Mouse (Mus musculus): ENCODE results near the gene Bnc2. TPM values are rescaled to one million over a fixed set of nuclear protein-coding genes. Genes with fewer than 3 reads are reported as not detected.

The Bnc2 gene
- polyA plus RNA-seq, 1 experiment from 2014 or later: 5.8 TPM

- no peak for TF ChIP-seq CTCF (IDR thresholded peaks at IDR 0.05; ENCODE audit: low read depth)
- H3K4me3 ChIP-seq (ENCODE audit: low read depth, low read length): no peak overlapping the region
- no peaks in the 10 kb centered on the region for H3K4me1 ChIP-seq (replicated peaks; ENCODE audit: control insufficient read depth, insufficient read depth, low read length)
- no peaks in the 10 kb centered on the region for H3K9me3 ChIP-seq (ENCODE audit: control insufficient read depth)
- H3K4me2 ChIP-seq (replicated peaks; ENCODE audit: low read depth): no peak overlapping the region
- no peaks in the 10 kb centered on the region for H3K36me3 ChIP-seq (ENCODE audit: control insufficient read depth, insufficient read depth)
- no peak overlapping the region for H3K27ac ChIP-seq (ENCODE audit: low read depth, low read length)
- no peak overlapping the region for H3K9ac ChIP-seq (ENCODE audit: low read depth, low read length)
- no peaks in the 10 kb centered on the region for H3K27me3 ChIP-seq (replicated peaks; ENCODE audit: control insufficient read depth, insufficient read depth, low read length)
- WGBS: 75% methylated on average over 2 of the region's 2 CpGs
- ATAC-seq: no peak
Measured at GRCm38 (mm10) chr4:84358204-84358603, 316.9 kb downstream of the Bnc2 start.

- no peaks in the 10 kb centered on the region for H3K4me1 ChIP-seq (replicated peaks; ENCODE audit: control insufficient read depth, insufficient read depth, low read length)
- no peaks in the 10 kb centered on the region for H3K36me3 ChIP-seq (ENCODE audit: control insufficient read depth, insufficient read depth)
- no peak overlapping the region for H3K27ac ChIP-seq (ENCODE audit: low read depth, low read length)
- H3K4me2 ChIP-seq (replicated peaks; ENCODE audit: low read depth): no peak overlapping the region
- no peak for ATAC-seq
- no peak overlapping the region for H3K9ac ChIP-seq (ENCODE audit: low read depth, low read length)
- H3K9me3 ChIP-seq (ENCODE audit: control insufficient read depth): no peaks in the 10 kb centered on the region
- no peak for TF ChIP-seq CTCF (IDR thresholded peaks at IDR 0.05; ENCODE audit: low read depth)
- 92% methylated on average over 1 of the region's 1 CpGs for WGBS
- H3K4me3 ChIP-seq (ENCODE audit: low read depth, low read length): no peak overlapping the region
- no peaks in the 10 kb centered on the region for H3K27me3 ChIP-seq (replicated peaks; ENCODE audit: control insufficient read depth, insufficient read depth, low read length)
Measured at GRCm38 (mm10) chr4:84357382-84357781, 317.7 kb downstream of the Bnc2 start.

GRCm38 (mm10) chr4:84356468-84357153 is 318.5 kb downstream of the Bnc2 start:
- Histone ChIP-seq H3K27me3 (replicated peaks; ENCODE audit: control insufficient read depth, insufficient read depth, low read length) (no peaks in the 10 kb centered on the region), H3K4me1 (replicated peaks; ENCODE audit: control insufficient read depth, insufficient read depth, low read length) (no peaks in the 10 kb centered on the region), H3K36me3 (ENCODE audit: control insufficient read depth, insufficient read depth) (no peaks in the 10 kb centered on the region), H3K4me3 (ENCODE audit: low read depth, low read length) (no peak overlapping the region), H3K9me3 (ENCODE audit: control insufficient read depth) (no peaks in the 10 kb centered on the region), H3K27ac (ENCODE audit: low read depth, low read length) (no peak overlapping the region), H3K9ac (ENCODE audit: low read depth, low read length) (no peak overlapping the region), H3K4me2 (replicated peaks; ENCODE audit: low read depth) (no peak overlapping the region)
- no peak for TF ChIP-seq CTCF (IDR thresholded peaks at IDR 0.05; ENCODE audit: low read depth)
- no peak for ATAC-seq
- 30% methylated on average over 8 of the region's 8 CpGs for WGBS

- H3K9ac ChIP-seq (ENCODE audit: low read depth, low read length): no peak overlapping the region
- no peaks in the 10 kb centered on the region for H3K9me3 ChIP-seq (ENCODE audit: control insufficient read depth)
- no peak for ATAC-seq
- no peak for TF ChIP-seq CTCF (IDR thresholded peaks at IDR 0.05; ENCODE audit: low read depth)
- no peak overlapping the region for H3K4me2 ChIP-seq (replicated peaks; ENCODE audit: low read depth)
- H3K4me1 ChIP-seq (replicated peaks; ENCODE audit: control insufficient read depth, insufficient read depth, low read length): no peaks in the 10 kb centered on the region
- H3K27me3 ChIP-seq (replicated peaks; ENCODE audit: control insufficient read depth, insufficient read depth, low read length): no peaks in the 10 kb centered on the region
- no peaks in the 10 kb centered on the region for H3K36me3 ChIP-seq (ENCODE audit: control insufficient read depth, insufficient read depth)
- WGBS: 49% methylated on average over 2 of the region's 2 CpGs
- no peak overlapping the region for H3K4me3 ChIP-seq (ENCODE audit: low read depth, low read length)
- H3K27ac ChIP-seq (ENCODE audit: low read depth, low read length): no peak overlapping the region
Measured at GRCm38 (mm10) chr4:84352656-84353055, 322.4 kb downstream of the Bnc2 start.

- no peaks in the 10 kb centered on the region for H3K27me3 ChIP-seq (replicated peaks; ENCODE audit: control insufficient read depth, insufficient read depth, low read length)
- H3K4me2 ChIP-seq (replicated peaks; ENCODE audit: low read depth): no peak overlapping the region
- no peak overlapping the region for H3K9ac ChIP-seq (ENCODE audit: low read depth, low read length)
- no peak for TF ChIP-seq CTCF (IDR thresholded peaks at IDR 0.05; ENCODE audit: low read depth)
- no peaks in the 10 kb centered on the region for H3K36me3 ChIP-seq (ENCODE audit: control insufficient read depth, insufficient read depth)
- no peaks in the 10 kb centered on the region for H3K9me3 ChIP-seq (ENCODE audit: control insufficient read depth)
- ATAC-seq: no peak
- no peaks in the 10 kb centered on the region for H3K4me1 ChIP-seq (replicated peaks; ENCODE audit: control insufficient read depth, insufficient read depth, low read length)
- 16% methylated on average over 5 of the region's 5 CpGs for WGBS
- no peak overlapping the region for H3K4me3 ChIP-seq (ENCODE audit: low read depth, low read length)
- no peak overlapping the region for H3K27ac ChIP-seq (ENCODE audit: low read depth, low read length)
Measured at GRCm38 (mm10) chr4:84349536-84349935, 325.5 kb downstream of the Bnc2 start.

GRCm38 (mm10) chr4:84339172-84339571 is 335.9 kb downstream of the Bnc2 start:
- Histone ChIP-seq H3K27me3 (replicated peaks; ENCODE audit: control insufficient read depth, insufficient read depth, low read length) (no peaks in the 10 kb centered on the region), H3K36me3 (ENCODE audit: control insufficient read depth, insufficient read depth) (no peaks in the 10 kb centered on the region), H3K27ac (ENCODE audit: low read depth, low read length) (no peak overlapping the region), H3K4me1 (replicated peaks; ENCODE audit: control insufficient read depth, insufficient read depth, low read length) (no peaks in the 10 kb centered on the region), H3K9ac (ENCODE audit: low read depth, low read length) (no peak overlapping the region), H3K4me3 (ENCODE audit: low read depth, low read length) (no peak overlapping the region), H3K4me2 (replicated peaks; ENCODE audit: low read depth) (no peak overlapping the region), H3K9me3 (ENCODE audit: control insufficient read depth) (no peaks in the 10 kb centered on the region)
- WGBS: 68% methylated on average over 4 of the region's 4 CpGs
- no peak for ATAC-seq
- no peak for TF ChIP-seq CTCF (IDR thresholded peaks at IDR 0.05; ENCODE audit: low read depth)
